Mouse (Mus musculus) brain, embryonic 18.5 days (tissue): ENCODE measurements around the gene Tada2b.

ENCODE experiments used
- DNase-seq: peaks from one replicate; pipeline ENCODE4 v3.0.0-alpha.2; 2012; ENCODE audit warnings: low read depth, low spot score

The Tada2b gene

DNA sequence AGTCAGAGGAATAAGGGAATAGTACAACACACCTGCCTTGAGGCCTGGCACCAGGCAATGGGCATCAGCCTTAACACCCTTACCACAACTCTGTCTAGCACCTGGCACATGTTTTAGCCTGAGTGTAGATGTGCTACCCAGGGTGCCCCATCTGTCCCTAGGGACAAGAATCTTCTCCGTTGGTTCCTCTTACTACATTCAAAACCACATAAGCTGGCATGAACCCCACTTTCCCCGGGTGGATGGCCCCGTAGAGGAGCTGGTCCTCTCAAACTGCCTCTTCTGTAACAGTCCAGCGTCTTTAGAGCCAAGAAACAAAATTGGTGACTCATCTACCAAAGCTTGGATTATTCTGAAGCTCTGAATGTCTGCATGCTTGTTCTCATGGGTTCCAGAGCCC is 3.7 kb downstream of the Tada2b start:
- no peak for DNase-seq

DNA sequence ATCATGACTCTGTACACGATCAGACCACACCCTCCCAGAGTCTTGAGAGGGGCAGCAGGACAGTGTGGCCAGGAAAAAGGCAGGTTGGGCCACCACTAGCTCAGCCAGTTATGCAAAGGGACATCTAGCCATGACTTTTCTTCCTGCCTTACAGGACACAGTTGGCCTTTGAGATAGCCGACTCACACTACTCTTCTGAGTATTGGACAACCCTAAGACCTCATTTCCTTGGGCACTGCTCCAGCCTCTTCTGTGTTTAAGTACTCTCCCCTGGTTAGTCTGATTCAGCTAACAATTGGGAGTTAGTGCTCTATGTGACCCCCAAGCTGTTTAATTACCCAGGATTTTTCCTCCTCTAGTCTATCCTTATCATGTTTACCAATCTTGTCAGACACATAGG is 4.3 kb downstream of the Tada2b start:
- DNase-seq, result no peak

DNA sequence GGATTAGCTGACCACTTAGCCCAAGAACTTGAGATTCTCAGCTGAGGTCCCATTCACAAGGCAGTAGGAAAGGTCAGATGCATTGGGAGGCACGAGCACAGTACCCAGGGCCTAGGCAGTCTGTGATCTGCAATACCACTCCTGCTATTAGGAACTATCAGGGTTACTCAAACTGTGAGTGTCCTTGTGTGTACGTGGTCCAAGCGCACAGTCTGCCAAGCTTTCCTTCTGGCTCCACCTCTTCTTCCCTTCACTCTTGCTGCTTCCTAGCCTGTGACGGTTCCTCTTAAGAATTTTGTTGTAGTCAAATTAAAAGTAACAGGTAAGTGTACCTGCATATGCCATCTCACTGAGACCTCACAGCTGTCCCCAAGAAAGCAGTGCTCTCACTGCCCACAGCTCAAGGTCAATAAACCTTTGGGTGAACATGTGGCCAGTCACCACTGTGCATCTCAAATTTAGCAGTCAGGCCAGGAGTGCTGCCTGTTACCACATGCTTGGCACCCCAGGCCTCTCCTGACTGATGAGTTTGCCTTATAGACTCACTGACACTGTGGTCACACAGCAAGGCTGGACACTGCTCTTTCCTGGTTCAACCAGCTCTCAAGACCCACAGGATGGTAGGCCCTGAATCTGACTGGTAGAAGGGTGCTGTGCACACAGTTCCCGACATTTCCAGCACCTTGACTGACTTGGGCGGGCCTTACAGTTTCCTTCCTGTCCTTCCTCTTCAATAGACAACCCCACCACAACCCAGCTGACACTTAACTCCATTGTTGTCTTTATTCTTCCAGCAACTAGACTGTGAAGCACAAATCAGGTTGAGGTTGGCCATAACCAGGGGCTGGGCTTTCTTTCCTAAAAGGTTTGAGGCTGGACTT is 5.3 kb downstream of the Tada2b start:
- no peak for DNase-seq

DNA sequence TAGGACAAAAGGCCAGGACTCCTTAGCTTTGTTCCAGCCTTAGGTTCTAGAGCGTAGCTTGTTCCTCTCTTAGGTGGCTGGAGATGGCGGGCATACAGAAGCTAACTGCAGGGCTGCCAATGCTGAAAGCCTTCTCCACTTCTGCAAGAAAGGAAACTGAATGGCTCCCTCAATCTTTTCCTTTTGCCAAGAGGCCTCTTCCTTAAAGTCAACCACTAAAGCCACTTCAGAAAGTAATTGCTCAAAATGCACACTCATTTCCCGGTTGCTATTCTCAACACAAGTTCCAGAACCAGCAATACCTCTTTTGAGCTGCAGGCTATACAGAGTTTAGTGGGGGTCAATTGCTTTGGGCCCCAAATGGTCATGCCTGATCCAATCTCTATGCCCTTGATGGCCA is 6.6 kb downstream of the Tada2b start:
- no peak for DNase-seq

DNA sequence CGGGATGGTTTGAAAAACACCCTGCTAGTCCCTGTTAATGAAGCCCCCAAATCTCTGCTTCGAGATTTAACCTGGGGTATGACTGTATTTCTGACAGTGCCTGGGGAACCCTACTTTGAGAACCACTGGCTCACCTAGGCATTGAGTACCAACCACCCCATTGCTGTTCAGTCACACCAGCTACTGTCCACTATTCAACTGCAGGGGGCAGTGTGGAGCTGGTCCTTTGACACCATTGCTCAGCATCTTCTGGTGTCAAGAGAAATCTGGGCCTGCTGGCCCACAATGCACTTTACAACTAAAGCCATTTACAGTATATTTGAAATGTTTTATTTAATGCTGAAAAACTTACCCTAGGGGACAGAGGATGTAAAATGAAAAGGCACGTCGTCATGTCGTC is 9.8 kb downstream of the Tada2b start:
- DNase-seq, result no peak

DNA sequence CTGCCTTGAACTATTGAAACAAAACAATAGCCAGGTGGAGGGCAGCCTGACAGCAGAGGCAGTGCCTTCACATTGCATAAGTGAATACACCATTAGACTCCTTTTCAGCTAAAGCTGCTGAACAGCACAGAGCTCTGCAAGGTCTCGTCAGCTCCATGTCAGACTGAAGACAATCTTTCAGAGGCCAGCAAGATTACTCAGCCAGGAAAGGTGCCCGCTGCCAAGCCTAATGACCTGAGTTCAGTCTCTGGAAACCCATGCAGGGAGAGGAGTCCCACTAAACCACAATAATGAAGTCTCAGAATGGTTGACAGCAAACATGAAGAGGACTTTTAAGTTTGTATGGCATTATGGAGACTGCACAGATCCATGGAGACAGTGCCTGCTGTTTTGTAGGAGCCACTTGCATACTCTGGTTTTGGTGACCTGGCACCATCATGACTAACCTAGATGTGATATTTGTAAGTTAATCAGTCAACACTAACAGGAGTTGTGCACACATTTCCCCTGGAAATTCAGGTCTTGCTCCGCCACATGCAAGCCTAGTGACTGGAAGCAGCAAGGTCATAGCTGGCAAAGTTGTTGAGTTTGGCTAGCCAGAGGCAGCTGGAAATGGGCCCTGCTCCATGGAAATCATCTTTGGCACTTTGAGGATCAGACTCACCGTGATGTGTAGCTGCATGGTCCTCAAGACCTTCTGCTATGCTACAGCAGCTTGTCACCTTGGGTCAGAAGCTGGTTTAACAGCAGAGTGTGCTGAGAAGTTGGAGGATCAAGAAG is 11.0 kb downstream of the Tada2b start:
- no peak for DNase-seq

DNA sequence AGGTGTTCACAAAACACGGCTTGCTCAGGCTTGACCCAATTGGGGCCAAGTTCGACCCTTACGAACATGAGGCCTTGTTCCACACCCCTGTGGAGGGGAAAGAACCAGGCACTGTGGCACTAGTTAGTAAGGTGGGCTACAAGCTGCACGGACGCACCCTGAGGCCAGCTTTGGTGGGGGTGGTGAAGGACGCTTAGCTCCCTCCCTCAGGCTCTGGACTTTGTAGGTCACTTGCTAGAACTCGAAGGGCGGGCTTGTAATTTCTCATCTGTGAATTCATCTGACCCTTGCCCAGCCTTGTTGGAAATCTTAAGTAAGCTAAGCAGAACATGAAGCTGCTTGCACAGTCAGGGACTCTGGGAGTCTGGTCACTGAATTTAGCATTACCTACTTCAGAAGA is 12.9 kb downstream of the Tada2b start:
- no peak for DNase-seq

DNA sequence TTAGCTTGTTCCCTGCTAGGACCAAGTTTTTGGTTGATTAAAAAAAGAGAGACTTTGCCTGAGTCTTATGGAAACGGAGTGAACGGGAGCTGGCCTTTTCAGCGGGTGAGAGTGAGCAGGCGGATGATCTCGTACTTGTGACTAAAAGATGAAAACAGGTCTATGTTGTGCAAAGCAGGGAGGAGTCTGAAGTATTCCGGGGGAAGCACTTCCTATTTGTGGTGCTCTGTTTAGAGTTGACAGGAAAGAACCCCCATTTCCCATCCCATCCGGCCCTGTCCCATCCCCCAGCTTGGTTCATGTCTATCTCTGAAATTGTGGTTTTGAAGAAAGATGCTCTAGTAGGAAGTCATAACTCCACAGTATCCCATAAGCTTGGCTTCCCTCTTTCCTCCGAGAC is 18.2 kb downstream of the Tada2b start:
- no peak for DNase-seq

DNA sequence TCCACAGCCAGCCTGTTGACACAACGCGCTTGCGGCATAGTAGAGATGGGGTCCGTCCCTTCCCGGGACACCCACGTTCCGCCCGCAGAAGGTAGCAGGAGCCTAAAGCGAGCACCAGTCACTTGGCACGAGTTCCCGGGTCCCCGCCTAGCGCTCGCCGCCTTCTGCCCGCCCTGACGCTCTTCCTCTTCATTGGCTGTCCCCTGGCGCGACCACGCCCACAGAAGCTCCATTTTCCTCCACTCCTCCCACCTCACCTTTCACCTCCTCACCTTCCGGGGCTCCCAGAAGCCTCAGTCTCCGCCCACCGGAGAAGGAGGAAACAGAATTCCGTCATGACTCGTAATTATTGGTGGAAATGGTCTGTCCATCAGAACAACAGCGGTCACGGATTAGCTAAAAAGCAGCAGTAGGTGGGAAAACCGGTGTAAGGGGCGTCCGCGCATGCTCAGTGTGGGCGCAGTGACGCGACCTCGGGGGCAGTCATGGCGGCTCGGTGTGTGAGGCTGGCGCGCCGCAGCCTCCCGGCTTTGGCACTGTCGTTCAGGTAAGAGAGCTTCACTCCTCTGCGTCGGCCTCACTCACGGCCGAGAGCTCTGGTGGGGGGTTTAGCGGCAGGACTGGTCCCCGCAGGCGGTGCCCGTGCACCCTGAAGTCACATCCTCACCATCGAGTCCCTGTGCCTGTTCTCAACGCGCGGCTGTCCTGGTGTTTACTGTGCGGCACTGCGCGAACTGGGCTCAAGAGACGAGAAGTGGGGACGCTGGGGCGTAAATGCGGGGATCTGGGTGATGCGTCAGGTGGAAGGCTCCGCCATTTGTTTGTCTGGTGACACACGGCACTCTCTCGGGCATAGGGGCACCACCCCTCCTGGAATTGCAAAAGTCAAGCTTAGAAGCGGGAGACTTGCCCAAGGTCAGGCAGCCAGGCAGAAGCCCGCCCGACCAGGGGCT is 19.1 kb downstream of the Tada2b start, which contains the start of gene Grpel1:
TSS of gene Grpel1 (plus strand) at position 290 of the 953 bp plus-strand sequence.
- peak; percentile 100 for DNase-seq

DNA sequence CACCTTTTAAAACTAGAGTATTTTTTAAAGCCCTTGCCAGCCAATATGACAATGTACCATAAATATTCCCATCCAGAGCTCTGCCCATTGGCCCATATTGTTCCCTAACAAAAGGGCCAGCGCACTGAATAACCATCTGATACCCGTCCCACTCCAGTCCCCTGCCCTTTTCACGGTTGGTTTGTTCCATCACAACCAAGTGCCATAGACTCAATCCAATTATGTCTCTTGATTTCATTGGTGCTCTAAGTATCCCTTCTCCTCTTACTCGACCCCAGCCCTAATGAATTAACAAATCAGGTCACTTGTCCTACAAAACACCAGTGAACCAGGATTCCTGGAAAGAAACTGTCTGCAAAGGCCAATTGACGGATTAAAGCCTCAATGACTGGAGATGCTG is 20.7 kb downstream of the Tada2b start:
- no peak for DNase-seq

DNA sequence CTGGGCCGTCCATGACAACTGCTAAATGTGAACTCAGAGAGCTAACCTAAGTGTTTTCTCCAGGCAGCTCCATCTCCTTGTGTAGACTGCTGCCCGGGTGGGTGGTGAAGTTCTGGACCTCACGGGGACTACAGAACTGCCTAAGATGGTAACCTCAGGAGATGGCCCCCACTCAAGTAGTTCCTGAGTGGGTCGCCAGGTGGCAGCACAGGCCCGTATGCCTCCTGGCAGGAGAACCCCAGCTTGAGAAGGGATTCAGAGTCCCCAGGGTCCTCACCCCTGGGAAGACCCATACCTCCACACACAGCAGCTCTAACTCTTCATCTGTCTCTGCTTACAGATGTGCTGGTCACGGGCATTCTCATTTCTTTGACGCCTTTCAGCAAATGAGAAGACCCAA is 21.3 kb downstream of the Tada2b start:
- no peak for DNase-seq

DNA sequence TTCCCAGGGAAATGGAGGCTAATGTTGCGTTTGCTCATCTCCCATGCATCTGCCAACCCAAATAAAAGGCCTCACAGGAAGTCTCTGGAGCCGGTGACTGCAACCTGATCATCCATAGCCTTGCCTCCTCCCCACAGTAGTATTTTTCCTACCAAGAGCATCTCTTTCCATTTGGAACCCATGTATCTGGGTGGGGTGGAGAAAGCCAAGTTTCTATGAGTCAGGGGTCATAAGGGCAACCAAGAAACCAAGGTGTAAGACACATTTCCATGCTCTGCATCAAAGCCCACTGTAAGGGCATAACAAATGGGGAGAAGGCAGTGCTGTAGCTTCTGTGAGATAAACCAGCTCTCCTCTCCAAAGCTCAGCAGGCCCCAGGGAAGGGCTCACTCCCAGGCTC is 22.9 kb downstream of the Tada2b start:
- DNase-seq, result no peak

DNA sequence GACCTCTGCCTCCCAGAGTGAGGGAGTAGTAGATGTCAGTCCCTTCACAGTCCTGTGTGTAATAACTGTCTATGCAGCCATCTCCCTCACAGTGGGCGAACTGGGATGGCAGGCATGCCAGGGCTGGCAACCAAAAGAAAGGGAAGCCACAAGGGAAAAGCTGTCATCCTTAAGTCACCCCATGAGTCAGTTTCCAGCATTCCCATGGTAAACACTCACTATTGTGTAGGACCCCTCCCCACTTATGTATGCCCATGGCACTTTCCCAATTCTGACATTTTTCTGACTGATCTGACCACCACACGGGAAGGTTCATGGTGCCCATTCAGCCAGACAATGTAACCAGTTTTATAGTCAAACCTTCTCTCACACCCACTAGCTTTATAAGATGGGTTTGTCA is 23.4 kb downstream of the Tada2b start:
- DNase-seq, result no peak

DNA sequence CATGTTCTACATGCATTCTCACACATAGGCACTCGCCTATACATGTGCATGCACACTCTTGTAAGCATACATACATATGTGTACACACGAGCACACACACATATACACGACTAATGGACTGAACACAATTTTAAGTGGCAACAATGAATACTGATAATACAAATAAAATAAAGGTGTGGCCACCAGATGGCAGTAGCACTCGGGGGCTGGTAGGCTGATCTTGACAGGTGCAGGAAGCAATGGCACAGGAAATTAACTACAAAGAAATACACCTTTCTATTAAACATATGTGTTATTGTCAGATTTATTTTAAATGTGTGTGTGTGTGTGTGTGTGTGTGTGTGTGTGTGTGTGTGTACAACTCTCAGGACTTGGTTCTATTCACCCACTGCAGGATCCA is 25.2 kb downstream of the Tada2b start:
- DNase-seq, result no peak

DNA sequence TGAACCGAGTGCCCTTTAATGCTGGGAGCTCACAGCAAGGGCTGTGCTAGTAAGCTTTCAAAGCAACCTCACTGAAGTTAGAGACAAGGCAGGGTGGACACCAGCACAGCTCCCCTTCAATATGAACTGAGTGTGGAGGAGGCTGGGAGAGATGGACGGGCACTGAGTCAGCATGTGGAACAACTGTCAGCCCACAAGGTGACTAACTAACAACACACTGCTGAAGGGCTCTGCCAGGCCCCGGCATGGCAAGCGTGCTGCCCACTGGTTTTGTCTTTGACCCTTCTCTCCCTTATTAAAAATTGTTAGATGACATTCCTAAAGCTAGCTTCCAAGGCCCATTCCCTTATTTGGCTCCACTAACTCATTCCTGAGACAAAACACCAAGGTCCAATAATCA is 26.4 kb downstream of the Tada2b start:
- no peak for DNase-seq

DNA sequence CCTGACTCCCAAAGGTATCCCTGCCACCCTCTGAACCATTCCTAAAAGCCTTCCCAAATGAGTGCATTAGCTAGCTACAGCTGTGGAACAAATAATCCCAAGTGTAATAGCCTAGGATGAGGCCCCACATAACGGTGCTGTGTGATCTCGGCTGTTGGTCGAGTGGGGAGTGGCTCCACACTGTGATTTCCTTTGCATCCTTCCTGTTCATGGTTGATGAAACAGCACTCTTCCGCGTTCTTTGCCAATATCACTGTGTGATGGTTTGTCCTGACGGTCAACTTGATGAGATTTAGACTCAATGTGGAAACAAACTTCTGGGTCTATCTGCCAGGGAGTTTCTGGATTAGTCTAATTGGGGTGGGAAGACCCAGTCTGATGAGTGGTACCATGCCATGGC is 31.3 kb downstream of the Tada2b start:
- DNase-seq, result no peak

DNA sequence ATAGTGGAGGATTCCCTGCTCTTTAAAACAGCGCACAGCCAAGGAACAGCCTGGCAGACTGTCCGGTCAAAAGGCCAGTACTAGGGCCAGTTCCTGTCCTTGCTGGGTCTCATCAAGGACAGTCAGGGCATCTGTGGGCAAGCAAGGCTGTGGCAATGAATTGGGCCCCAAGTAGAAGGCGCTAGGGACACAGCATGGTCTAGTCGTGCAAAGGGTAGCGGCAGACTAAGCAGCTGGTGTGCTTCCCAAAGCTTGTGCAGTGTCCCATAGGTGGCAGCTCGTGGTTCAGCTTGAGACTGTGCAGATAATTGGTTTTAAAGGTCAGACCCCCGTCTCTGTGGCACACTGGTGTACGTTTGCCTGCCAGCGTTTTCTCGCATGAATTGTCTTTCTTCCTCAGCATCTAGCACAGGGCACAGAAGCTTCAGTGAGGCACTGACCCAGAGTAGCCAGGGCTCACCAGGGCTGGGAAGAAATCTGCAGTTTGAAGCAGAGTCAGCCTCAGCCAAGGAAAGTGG is 32.2 kb downstream of the Tada2b start:
- DNase-seq, result no peak

DNA sequence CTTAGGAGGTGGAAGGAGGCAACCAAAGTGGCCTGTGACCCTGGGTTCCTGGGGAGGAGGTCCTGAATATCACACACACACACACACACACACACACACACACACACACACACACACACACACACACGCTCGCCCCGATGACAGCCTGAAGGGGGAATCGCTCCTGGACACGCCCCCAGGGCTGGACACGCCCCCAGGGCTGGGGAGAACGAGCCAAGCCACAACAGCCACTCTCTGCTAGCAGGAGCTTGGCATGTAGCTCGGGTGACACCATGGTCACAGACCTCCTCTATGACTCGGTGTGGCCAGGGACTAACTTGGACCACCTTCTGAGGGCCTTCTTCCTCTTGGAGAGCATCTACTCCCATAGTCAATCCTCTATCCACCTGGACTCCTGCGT is 33.0 kb downstream of the Tada2b start:
- DNase-seq, result no peak

DNA sequence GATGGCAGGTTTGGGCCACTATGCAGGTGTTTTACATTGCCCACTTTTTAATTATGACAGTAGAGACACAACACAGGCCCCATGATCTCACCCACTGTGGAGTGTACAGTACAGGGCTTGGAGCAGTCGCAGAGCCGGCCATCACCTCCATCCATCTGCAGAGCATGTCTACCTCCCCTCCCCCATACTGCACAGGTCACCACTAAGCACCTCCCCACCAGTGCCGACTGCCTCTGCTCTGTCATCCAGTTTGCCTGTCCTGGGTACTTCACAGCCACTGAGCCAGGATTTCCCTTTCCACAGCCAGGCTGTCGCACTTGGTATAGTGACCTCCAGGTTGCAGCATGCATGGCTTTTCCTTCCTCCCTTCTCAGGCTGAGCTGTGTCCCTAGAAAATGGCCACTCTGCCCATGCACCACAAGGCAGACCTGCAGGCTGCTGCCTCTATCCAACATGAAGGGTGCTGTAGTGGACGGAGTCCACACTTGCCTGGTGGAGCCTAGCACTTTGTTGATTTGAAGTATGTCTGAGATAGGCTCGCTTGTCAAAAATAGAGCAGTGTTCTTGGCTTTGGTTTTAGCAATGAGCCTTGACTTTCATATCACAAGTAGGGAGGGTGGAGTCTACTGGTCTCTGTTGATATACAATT is 34.3 kb downstream of the Tada2b start:
- no peak for DNase-seq

DNA sequence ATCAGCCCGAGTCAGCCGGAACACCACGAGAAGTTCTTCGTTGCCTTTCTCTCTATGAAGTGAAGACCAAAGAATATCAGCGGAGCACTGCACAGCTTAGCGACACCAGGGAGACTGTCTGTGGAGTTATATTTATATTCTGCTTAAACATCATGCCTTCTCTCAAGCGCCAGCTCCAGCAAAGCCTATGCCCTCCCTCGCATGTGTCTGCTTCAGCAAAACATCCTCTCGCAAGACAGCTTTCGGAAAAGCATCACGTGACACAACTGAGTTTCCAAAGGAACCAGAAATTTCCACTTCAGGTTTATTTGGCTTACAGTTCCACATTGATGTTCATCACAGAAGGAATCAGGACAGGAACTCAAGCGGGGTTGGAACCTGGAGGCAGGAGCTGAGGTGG is 36.2 kb downstream of the Tada2b start:
- no peak for DNase-seq
